In genomic region chr16:13448706-13449090, GRCm38 (mm10) we compare ENCODE assay signal across 8 mouse cellular contexts.
DNase-seq lines count a peak whose midpoint lies in the region; ATAC-seq and TF ChIP-seq lines count a peak whose summit lies in the region.

No protein-coding gene starts in this region.

- peak overlapping the region; percentile 98 for H3K4me2 ChIP-seq in lung, embryonic 14.5 days
- H3K4me2 ChIP-seq in forebrain, embryonic 11.5 days (ENCODE audit: low read depth, low read length, severe bottlenecking): peak overlapping the region; percentile 100
- H3K4me2 ChIP-seq in neural tube, embryonic 14.5 days (ENCODE audit: low read depth, low read length): peak overlapping the region; percentile 98

- no peak overlapping the region for H3K27ac ChIP-seq in lung, embryonic 14.5 days (ENCODE audit: low read depth)
- no peak overlapping the region for H3K27ac ChIP-seq in forebrain, embryonic 11.5 days (ENCODE audit: low read depth, low read length)
- H3K27ac ChIP-seq in limb, embryonic 10.5 days: no peak overlapping the region
- H3K27ac ChIP-seq in neural tube, embryonic 14.5 days (ENCODE audit: low read depth, low read length): no peak overlapping the region

- DNase-seq in lung, embryonic 14.5 days: no peak
- DNase-seq in lung, postnatal 14 days: no peak
- no peak for DNase-seq in forebrain, embryonic 11.5 days (ENCODE audit: low spot score)
- no peak for DNase-seq in limb, embryonic 10.5 days (ENCODE audit: low spot score)
- no peak for DNase-seq in spleen, postnatal 4 days (ENCODE audit: low spot score in 2 of 2)
- no peak for DNase-seq in adipocyte (ENCODE audit: low spot score)
- no peak for DNase-seq in MN1 (ENCODE audit: low spot score)

- peak overlapping the region; percentile 77 for H3K4me3 ChIP-seq in lung, embryonic 14.5 days (ENCODE audit: low read depth, low read length)
- H3K4me3 ChIP-seq in forebrain, embryonic 11.5 days (ENCODE audit: low read depth, low read length): peak overlapping the region; percentile 68
- peak overlapping the region; percentile 80 for H3K4me3 ChIP-seq in limb, embryonic 10.5 days
- peak overlapping the region; percentile 63 for H3K4me3 ChIP-seq in neural tube, embryonic 14.5 days (ENCODE audit: low read depth, low read length)

- no peak; the same call in 1 of the 2 replicates for ATAC-seq in lung, embryonic 14.5 days (ENCODE audit: insufficient read depth)
- ATAC-seq in forebrain, embryonic 11.5 days (replicated peaks; ENCODE audit: low FRiP score): peak; percentile 18; the same call in 1 of the 2 replicates
- no peak for ATAC-seq in neural tube, embryonic 14.5 days (ENCODE audit: low read depth)

- H3K9me3 ChIP-seq in lung, embryonic 14.5 days (ENCODE audit: low read depth, low read length): no peaks in the 10 kb centered on the region
- no peaks in the 10 kb centered on the region for H3K9me3 ChIP-seq in forebrain, embryonic 11.5 days (ENCODE audit: control insufficient read depth, low read length)
- H3K9me3 ChIP-seq in limb, embryonic 10.5 days (replicated peaks): no peaks in the 10 kb centered on the region
- H3K9me3 ChIP-seq in neural tube, embryonic 14.5 days (ENCODE audit: control insufficient read depth, low read length): no peaks in the 10 kb centered on the region

- H3K4me1 ChIP-seq in lung, embryonic 14.5 days (ENCODE audit: insufficient read depth): no peaks in the 10 kb centered on the region
- H3K4me1 ChIP-seq in forebrain, embryonic 11.5 days (replicated peaks; ENCODE audit: control insufficient read depth, insufficient read depth, low read length): peaks cover 14% of the 10 kb centered on the region; the same call in 1 of the 2 replicates
- H3K4me1 ChIP-seq in limb, embryonic 10.5 days: peaks cover 22% of the 10 kb centered on the region
- 0 out of 2 replicates have a peak, but pooled peaks cover 3% of the 10 kb centered on the region for H3K4me1 ChIP-seq in neural tube, embryonic 14.5 days (ENCODE audit: control insufficient read depth, insufficient read depth, low read length)

- no peaks in the 10 kb centered on the region for H3K36me3 ChIP-seq in lung, embryonic 14.5 days (ENCODE audit: insufficient read depth)
- no peaks in the 10 kb centered on the region for H3K36me3 ChIP-seq in forebrain, embryonic 11.5 days (ENCODE audit: control insufficient read depth, insufficient read depth, low read length)
- no peaks in the 10 kb centered on the region for H3K36me3 ChIP-seq in limb, embryonic 10.5 days
- no peaks in the 10 kb centered on the region for H3K36me3 ChIP-seq in neural tube, embryonic 14.5 days (ENCODE audit: control insufficient read depth, insufficient read depth, low read length)

- no peak for TF ChIP-seq CTCF in lung, embryonic 14.5 days (IDR thresholded peaks at IDR 0.05; ENCODE audit: low read depth)

- peak overlapping the region; percentile 77 for H3K9ac ChIP-seq in lung, embryonic 14.5 days
- H3K9ac ChIP-seq in forebrain, embryonic 11.5 days (ENCODE audit: low read length): peak overlapping the region; percentile 65
- H3K9ac ChIP-seq in neural tube, embryonic 14.5 days (replicated peaks; ENCODE audit: low read depth, low read length): peak overlapping the region; percentile 74

- peaks cover 11% of the 10 kb centered on the region; the same call in 1 of the 2 replicates for H3K27me3 ChIP-seq in lung, embryonic 14.5 days (ENCODE audit: insufficient read depth, low read length)
- H3K27me3 ChIP-seq in forebrain, embryonic 11.5 days (ENCODE audit: control insufficient read depth, insufficient read depth, low read length): peaks cover 48% of the 10 kb centered on the region
- peaks cover 77% of the 10 kb centered on the region for H3K27me3 ChIP-seq in limb, embryonic 10.5 days (ENCODE audit: low read depth, poor library complexity, severe bottlenecking)
- H3K27me3 ChIP-seq in neural tube, embryonic 14.5 days (ENCODE audit: control insufficient read depth, insufficient read depth, low read length): peaks cover 14% of the 10 kb centered on the region

- 10% methylated on average over 8 of the region's 8 CpGs for WGBS in lung, embryonic 14.5 days
- WGBS in forebrain, embryonic 11.5 days: 8% methylated on average over 8 of the region's 8 CpGs
- 10% methylated on average over 8 of the region's 8 CpGs for WGBS in limb, embryonic 10.5 days
- 9% methylated on average over 8 of the region's 8 CpGs for WGBS in neural tube, embryonic 14.5 days
